Mouse (Mus musculus) bone marrow, adult 2 months (tissue): ENCODE data around the gene Pitpnm3. TPM values are rescaled to one million over a fixed set of nuclear protein-coding genes. Genes with fewer than 3 reads are reported as not detected.
A peak's percentile ranks its signal among the peaks of the same experiment; 100 is the strongest.

Experiments
- H3K27ac ChIP-seq: fragments of 200-500 bp; 2 replicates; pipeline ENCODE4 v1.5.1; 2012; ENCODE audit warnings: low read depth, mild to moderate bottlenecking, control low read depth, inconsistent platforms, low read length; ENCODE audit not compliant: control insufficient read depth, poor library complexity, insufficient read depth
- H3K4me1 ChIP-seq: fragments of 200-500 bp; 2 replicates; pipeline ENCODE4 v1.6.1; 2011; ENCODE audit warnings: low read length; ENCODE audit not compliant: control insufficient read depth, insufficient read depth
- H3K4me3 ChIP-seq: fragments of 200-500 bp; replicated peaks from 2 replicates; pipeline ENCODE3; 2011; ENCODE audit warnings: mild to moderate bottlenecking, low read depth, low read length, control low read depth; ENCODE audit not compliant: control insufficient read depth
- CTCF ChIP-seq: fragments of 200-500 bp; IDR thresholded peaks from 2 replicates; pipeline ENCODE4 v1.5.1; 2011; ENCODE audit warnings: low read length, control low read depth; ENCODE audit not compliant: control insufficient read depth, insufficient read depth
- POLR2A ChIP-seq: fragments of 200-500 bp; IDR thresholded peaks from 2 replicates; pipeline ENCODE4 v1.6.1; 2011; ENCODE audit warnings: low read depth, mild to moderate bottlenecking, control low read depth, low read length, borderline replicate concordance; ENCODE audit not compliant: control insufficient read depth
- WGBS: fragments of 180-500 bp; shearing (Covaris S2); methylation state at CpG from one replicate; pipeline ENCODE4 v1.1.7; 2018; 5-methylcytosine and 5-hydroxymethylcytosine counted together
- polyA plus RNA-seq: library from polyadenylated mRNA; stranded (reverse); fragments of >200 nt; gene quantifications from 2 replicates; pipeline ENCODE4 v1.2.4, GENCODE M21; 2011; ENCODE audit warnings: low replicate concordance; ENCODE audit not compliant: missing spikeins, insufficient read depth, insufficient read length

Gene Pitpnm3
- polyA plus RNA-seq, 1 experiment: not detected

DNA sequence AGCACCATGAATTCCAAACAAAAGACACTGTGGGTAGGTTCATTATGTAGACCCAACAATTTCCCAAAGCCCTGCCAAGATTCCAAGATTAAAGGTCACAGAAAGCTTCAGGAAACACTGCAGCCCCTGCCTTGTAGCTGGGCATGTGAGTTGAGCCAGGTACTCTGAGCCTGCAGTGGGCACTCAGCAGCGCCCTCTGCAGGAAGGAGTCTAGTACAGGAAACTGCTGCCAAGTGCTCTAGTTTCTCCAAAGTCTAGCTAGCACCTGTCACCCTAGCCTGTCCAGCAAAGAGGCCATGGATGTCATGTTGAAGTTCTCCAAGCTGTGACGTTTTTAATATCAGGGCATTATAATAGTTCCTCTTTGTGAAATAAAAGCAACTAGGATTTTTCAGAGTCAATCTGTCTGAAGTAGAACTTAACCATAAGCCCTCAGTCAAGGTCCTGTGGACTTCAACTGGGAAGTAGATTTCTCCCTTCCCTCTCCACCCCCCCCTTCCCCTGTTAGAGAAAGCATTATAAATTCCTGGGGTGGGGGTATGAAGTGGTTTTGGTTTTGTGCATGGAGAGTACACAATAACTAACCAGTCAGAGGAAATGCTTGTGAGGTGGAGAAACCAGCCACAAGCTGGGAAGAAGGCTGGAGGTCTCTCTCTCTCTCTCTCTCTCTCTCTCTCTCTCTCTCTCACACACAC lies 9.8 kb upstream of the Pitpnm3 start:
- H3K4me1 ChIP-seq: no peaks in the 10 kb centered on the region
- no peak overlapping the region for H3K27ac ChIP-seq
- WGBS: 14% methylated on average over 2 of the region's 2 CpGs
- no peak overlapping the region for H3K4me3 ChIP-seq
- TF ChIP-seq POLR2A: no peak
- peak; percentile 54; the same call in 1 of the 2 replicates for TF ChIP-seq CTCF

DNA sequence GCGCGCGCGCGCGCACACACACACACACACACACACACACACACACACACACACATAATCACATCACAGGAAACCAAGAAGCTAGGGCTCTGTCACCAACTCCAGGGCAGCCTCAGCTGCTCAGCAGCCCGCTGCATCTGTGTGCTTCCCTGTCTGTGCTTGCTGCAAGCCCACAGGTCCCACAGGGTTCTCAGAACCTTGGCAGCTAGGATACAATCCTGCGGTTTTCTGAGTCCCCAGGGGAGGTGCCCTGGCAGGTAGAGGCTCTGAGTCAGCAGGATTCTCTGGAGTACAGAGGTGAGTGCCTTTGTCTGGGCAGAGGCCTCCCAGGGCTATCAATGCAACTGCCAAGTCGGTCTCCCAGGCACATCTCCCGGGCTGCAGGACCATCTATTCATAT lies 7.3 kb upstream of the Pitpnm3 start:
- H3K4me1 ChIP-seq: no peaks in the 10 kb centered on the region
- H3K27ac ChIP-seq: no peak overlapping the region
- no peak overlapping the region for H3K4me3 ChIP-seq
- 61% methylated on average over 10 of the region's 10 CpGs for WGBS
- TF ChIP-seq POLR2A: no peak
- no peak for TF ChIP-seq CTCF

DNA sequence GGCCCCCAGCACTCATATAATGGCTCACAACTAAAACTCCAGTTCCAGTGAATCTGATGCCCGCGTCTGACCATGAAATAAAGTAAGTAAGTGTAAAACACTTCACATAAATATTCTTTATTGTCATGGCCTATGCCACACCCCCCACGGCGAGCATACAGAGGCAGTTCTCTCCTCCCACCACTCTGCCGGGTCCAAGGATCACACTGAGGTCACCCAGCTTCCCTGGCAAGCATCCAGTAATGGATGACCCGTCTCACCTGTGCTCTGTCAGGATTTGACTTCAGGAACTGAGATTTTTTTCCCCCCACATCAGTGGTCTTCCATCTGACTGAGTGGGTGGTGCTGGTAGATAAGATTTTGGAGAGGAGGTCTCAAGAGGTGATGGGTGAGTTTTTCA lies 4.6 kb upstream of the Pitpnm3 start:
- no peak for TF ChIP-seq POLR2A
- TF ChIP-seq CTCF: no peak
- 72% methylated on average over 6 of the region's 6 CpGs for WGBS
- H3K27ac ChIP-seq: no peak overlapping the region

DNA sequence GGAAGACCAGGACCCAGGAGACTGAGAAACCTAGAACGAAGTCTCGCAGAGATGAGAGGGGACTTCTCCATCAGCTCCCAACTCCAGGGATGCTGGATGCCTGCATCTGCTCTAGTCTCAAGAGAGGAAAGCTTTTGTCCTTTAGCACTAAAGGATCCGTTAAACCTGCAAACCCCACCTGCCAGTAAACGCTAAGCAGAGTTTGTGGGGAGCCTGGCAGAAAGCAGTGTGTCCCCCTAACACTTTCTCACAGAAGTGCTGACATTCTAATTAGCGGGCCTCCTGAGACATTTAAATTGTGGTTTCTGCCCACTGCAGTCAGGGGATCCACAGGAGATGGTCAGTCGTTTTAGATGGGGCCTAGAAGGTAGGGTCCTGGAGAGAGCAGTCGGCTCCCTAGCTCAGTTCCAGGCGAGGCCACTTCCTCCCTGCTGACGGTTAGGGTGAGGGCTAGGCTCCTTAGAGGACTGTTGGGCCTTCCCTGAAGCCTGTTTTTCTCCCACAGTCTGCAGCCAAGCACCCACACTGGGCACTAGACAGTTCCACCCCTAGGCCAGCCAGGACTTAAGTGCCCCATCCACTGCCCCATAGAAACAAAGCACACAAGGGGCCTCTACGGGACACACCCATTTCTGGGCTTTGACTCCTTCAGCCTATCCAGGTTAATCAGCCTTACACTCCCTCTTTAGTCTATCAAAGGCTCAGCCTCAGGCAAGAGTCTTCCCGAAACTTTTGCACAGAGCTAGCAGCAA lies 829 bp upstream of the Pitpnm3 start:
- H3K4me3 ChIP-seq: no peak overlapping the region
- no peaks in the 10 kb centered on the region for H3K4me1 ChIP-seq
- TF ChIP-seq CTCF (no peak), POLR2A (no peak)
- WGBS: 40% methylated on average over 11 of the region's 11 CpGs
- no peak overlapping the region for H3K27ac ChIP-seq

More for the DNA sequence above, 4.6 kb upstream of the Pitpnm3 start:
- Histone ChIP-seq H3K4me3 (no peak overlapping the region), H3K4me1 (no peaks in the 10 kb centered on the region)

DNA sequence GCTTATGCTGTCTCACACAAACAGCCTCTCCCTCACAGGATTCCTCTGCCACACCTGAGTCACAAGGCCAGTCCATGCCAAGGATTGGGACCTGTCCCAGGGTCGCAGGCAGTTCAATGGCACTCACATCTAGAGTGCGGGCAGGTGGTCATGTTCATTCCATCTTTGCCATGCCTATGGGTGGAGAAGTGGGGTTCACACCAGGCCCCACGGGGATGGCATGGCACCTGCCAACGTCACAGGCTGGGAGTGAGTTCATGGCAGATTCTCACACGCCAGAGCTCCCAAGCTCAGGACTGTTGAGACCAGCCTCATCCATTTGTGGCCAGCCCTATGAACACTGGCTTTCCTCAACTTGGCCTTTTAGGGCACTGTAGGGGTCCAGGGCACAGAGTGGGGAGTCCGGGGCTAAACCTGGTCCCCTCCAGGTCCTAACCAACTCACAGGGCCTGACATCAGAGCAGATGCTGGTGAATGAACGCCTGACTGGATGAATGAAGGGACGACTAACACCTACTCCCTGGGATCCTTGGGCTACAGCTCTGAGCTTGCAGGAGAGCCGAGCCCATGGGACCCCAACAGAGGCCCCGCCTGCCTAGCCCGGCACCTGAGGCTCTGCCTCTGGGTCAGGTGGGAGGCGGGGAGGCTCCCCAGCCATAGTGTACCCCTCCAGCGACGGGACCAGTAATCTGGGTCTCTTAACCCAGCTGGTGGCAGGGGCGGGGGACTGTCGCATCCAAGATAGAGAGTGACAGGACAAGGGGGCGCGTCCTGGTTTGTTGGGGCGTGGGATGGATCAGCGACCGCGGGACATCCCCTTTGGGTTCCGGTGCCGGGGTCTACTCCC lies 819 bp downstream of the Pitpnm3 start:
- TF ChIP-seq CTCF (no peak), POLR2A (no peak)
- Histone ChIP-seq H3K4me1 (no peaks in the 10 kb centered on the region), H3K4me3 (no peak overlapping the region), H3K27ac (no peak overlapping the region)
- WGBS: 22% methylated on average over 24 of the region's 24 CpGs

DNA sequence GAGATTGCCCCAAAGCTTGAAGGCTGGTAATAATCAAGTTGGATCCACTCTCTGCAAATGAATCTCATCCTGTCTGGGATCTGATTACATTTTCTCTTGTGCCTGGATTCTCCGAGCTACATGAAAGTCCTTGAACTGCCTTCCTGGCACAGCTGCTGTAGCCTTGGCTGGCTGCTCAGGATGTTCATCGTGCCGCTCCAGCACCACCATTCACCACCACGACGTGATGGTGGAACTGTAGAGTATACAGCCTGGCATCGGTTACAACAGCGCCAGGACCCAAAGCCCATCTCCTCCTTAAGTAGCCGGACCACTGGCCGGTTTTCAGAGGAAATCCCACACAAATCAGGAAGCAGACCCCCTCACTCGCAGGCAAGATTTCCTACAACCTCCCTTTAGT lies 2.5 kb downstream of the Pitpnm3 start:
- WGBS: 58% methylated on average over 10 of the region's 10 CpGs
- Histone ChIP-seq H3K4me1 (no peaks in the 10 kb centered on the region), H3K4me3 (no peak overlapping the region), H3K27ac (no peak overlapping the region)
- no peak for TF ChIP-seq POLR2A
- TF ChIP-seq CTCF: no peak

DNA sequence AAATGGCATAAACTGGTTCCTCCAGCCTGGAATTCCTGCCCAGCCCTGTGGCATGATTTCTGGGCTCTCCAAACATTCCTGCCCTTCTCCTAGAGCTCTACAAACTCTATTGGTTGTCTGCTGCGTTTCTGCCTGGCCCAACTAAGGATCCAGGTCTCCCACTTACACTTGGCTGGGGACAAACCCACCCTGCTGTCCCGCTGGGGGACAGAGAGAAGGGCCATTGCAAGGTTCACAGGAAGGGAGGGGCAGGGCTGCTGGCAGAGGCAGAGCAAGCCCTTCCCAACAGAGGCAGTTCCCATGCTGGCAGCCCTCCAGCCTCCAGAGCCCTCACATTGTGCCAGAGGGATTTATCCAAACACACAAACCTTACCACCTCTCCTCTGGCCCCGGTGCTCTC lies 3.3 kb downstream of the Pitpnm3 start:
- no peak overlapping the region for H3K27ac ChIP-seq
- WGBS: 16% methylated on average over 3 of the region's 3 CpGs
- no peak overlapping the region for H3K4me3 ChIP-seq
- TF ChIP-seq CTCF (no peak), POLR2A (no peak)
- H3K4me1 ChIP-seq: no peaks in the 10 kb centered on the region

DNA sequence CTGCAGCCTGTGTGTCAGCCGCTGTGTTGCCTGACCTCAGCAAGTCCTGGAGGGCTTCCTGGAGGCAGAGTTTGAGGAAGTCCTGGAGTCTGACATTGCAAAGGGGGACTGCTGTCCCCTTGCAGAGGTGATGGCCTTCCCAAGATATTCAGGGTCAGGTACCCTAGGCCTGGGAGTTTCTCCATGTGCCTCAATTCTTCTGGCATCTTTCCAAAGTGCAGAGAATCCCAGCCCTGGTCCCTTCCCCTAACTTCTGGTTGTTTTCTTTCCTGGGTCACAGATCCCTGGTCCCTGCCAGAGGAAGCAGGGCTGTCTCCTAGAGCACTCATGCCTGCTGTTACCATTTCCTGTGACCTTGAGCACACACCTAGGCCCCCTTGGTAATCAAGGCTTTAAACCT lies 3.9 kb downstream of the Pitpnm3 start:
- TF ChIP-seq POLR2A: no peak
- no peak for TF ChIP-seq CTCF
- 88% methylated on average over 1 of the region's 1 CpGs for WGBS
- H3K27ac ChIP-seq: no peak overlapping the region
- H3K4me3 ChIP-seq: no peak overlapping the region
- H3K4me1 ChIP-seq: no peaks in the 10 kb centered on the region
